Mouse (Mus musculus) CD4-positive helper T cell, adult 2 months (primary cell): ENCODE measurements around the gene Rif1.
A peak's percentile ranks its signal among the peaks of the same experiment; 100 is the strongest.

Experiments
- DNase-seq: peaks from one replicate; pipeline ENCODE4 v3.0.0-alpha.2; 2012; ENCODE audit warnings: low read depth, missing footprints, low spot score

The Rif1 gene

DNA sequence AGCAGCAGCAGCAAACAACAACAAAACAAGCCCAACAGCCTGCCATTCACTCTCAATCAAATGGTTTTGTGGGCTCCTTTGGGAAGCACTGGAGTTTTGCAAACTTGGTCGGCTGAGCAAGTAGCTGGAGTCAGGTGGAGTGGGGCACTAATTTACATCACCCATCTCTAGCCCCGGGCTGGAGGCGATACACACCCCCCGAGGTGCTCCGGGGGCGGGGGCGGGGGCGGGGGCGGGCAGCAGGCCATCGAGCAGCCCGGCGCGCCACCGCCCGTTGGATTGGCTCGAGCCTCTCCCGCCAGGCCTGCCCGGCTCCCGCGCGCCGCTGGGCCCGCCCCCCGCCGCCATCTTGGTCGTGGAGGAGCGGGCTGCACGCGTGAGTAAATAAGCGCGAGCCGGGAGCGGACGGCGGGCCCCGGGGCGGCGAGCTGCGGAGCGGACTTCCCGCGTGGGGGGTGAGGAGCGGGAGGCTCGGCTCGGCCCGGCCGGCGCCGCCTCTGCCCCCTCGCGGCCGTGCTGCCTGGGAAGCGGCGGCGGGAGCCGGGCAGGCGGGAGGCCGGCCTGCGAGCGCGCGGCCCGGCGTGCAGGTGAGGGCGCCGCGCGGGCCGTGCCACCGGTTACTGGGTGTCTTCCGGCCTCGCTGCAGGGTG lies at the start of gene Rif1:
TSS of gene Rif1 (plus strand) at position 342 of the 650 bp plus-strand sequence.
- DNase-seq = peak; percentile 83

DNA sequence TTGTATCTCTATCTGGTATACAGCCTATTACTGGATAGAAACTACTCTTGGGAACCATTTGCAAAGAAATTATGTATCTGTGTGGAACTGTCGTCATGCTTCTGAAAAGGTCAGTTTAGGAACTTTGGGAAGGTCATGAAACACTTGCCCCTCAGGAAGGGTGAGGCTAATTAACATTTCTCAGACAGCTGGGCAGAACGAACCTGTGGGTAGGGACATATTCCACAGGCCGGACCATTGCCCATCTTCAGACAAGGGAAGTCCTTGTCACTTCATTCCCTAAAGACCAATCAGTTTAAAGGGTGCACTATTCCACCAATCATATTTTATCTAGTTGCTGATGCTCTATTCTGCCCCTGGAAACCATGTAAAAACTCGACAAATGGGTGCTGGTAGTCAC lies 45.6 kb upstream of the Rif1 start:
- DNase-seq = no peak

DNA sequence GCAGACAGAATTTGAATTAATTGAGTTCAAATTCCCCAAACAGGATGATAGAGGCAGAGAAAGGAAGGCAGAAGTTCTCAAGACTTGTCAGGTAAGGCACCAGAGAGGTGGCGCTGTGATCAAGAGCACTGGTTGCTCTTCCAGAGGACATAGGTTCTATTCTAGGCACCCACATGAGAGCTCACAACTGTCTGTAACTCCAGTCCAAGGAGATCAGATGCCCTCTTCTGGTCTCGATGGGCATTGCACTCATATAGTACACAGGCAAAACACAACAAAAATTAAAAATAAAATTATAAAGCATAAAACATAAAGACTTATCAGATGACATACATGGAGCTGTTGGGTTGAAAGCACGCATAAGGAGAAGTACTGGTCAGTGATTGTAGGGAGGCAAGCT lies 43.2 kb upstream of the Rif1 start:
- no peak for DNase-seq

DNA sequence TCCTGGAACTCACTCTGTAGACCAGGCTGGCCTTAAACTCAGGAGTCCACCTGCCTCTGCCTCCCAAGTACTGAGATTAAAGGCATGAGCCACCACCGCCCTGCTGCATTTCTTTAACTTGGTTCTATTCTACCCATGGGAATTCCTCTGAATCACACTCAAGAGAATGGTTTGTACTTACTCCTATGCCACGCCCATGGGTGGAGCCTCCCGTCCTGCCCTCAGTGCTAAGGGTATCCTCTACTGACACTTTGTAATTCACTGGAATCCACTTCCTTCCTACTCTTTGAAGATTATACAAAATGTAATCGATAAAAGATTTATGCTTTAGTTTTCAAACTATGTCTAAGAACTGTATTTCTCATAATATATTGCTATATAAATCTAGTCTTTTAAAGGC lies 41.1 kb upstream of the Rif1 start:
- DNase-seq = no peak

DNA sequence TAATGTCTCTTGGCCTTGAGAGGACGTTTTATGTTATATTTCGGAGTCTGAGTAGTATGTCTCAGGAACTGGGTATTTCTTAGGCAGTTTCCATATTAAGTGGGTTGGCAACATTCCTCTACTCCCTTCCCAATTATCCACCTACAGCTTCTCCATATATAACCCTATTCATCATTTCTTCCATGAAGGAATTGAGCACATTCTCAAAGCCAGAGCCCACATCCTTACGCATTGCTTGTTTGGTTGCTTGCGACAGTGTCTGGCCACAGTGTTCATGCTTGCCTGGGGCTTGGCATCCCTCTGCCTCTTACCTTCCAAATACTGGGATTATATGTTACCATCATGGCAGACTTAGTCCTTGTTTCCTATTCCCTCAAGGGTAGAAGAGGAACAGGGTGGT lies 38.0 kb upstream of the Rif1 start:
- no peak for DNase-seq

DNA sequence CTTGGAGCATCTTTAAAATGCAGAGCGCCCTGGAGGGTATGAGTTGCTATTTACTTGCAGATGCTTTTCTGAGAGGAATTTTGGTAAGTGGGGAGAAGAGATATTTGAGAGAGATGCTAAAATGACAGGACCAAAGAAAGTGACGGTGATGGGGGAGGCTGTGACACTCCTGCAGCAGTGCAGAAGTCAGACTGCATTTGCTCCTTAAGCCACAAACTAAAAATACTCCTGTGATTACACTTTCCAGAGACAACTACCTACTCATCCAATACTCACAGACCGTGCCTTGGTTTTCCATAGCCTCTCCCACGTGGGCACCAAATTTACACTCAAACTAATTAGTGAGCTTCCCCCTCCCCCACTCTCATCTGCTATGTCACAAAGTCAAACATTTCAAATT lies 37.5 kb upstream of the Rif1 start:
- no peak for DNase-seq

DNA sequence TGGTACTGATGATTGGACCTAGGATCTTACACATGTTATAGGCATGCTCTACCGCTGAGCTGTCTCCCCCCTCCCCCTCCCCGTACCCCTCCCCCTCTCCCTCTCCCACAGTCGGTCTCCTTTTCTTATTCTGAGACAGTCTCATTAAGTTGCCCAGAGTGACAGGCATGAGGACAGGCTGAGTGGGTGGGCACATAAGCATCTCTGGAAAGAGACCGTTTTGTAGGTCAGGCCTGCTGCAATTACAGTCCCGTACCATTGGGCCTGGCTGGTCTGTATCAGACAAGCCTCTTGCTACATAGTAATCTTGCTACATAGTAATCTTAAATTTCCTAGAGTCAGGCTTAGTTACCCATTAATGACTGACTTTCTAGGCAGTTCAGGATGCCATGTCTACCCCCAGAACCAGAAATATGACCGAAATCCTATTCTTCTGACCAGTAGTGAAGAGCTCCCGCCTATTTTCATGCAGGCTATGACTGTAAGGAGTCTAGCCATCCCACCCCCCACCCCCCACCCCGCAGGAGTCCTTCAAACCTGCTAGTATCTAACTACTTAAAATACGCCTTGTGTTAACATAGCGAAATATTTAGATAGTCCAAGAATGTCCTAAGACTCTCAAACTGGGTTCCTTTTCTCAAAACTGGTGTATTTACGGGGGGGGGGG lies 35.6 kb upstream of the Rif1 start:
- no peak for DNase-seq

DNA sequence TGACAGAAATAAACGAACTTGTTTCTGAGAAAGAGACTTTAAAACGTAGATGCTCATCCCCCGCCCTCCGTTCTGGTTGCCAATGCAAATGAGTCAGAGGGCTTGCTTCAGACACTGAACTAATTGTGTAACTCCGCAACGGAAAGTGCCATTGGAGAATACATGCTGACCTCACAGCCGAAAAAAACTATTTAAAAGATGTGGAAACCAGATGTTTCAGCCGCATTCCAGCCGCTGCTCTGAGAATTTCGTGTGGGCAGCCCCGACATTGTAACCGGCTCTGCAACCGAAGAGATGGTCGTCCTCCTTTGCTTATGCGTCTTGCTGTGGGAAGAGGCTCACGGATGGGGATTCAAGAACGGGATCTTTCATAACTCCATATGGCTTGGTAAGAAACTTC lies 34.8 kb upstream of the Rif1 start, which contains the start of gene Tnfaip6:
TSS of gene Tnfaip6 (plus strand) at position 128 of the 400 bp plus-strand sequence.
- no peak for DNase-seq

DNA sequence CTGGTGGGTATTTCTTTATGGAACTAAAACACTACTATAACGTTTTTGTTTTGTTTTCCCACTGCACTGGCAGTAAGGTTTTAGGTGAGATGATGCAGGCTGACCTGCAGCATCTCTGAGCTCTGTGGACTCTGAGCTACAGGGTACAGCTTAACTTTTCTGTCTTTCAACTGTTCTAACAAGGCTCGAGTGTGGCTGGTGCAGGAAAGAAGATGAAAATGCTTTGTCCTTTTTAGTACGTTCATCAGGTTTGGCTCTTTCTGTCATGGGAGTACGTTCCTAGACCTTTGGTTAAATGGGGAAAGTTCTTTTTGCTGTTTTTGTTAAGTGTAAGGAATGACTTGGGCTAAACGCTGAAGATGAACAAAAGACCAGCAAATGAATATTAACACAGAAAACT lies 34.1 kb upstream of the Rif1 start:
- no peak for DNase-seq

DNA sequence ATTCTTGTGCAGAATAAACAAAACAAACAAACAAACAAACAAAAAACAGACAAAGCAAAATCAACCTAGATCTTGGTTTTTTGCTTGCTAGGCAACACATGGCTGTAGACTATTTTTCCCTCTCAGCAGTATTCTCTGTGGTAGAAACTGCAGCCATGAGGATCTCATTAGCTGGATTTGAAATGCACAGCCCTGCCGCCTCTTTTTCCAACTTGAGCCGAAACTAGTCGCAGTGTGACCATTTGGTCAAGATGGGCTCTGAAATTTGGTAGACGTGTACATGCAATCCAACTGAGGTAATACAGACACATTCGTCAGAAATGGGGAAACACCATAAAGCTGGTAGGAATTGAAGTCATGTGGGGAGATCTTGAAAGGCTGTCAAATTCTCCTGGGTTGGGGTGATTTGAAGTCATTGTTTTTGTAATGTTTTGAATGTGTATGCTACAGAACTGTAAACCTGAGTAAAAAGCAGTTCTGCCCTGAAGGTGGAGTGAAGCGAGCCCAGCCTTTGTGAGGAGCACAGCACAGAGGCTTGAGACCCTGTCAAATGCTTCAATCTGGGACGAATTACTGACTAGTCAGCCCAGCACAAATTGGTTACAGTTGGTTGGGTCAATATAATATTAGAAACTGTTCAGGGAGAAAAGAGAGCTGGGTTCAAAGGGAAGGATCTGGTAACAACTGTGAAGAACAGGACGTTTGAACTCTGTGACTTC lies 33.4 kb upstream of the Rif1 start:
- DNase-seq = no peak

DNA sequence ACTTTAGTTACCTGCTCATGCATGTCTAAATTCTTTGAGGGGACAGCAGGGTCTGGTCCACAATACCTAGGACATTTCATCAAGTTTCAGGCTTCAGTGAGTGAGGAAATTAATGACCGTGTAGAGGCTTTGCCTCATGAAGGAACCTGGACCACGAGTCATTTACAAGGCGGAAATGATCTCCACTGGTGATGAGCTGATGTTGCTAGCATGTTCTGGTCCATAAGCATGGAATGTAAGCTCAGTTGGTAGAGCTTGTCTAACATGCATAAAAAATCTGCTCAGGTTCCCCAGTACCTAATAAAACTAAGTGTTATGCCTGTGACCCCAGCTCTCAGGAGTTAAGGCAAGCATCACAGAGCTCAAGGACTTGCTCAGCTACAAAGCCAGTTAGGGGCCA lies 30.5 kb upstream of the Rif1 start:
- DNase-seq = no peak

DNA sequence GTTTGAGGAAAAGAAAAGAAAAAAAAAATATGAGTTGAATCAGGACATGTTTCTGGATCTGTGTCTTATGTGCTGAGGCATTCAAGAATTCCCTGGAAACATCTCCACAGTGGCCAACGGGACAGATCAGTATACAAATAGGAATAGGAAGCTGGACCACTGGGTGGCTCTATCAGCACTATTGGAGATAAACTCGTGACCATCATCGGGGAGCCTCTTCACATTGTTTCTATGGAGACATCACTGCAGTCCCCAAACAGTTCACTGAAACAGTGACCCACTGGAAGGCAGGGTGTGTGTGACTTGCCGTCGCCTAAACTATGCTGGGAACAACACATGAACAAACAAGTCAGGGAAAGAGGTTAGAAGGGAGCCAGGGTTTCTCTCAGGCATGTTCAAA lies 29.9 kb upstream of the Rif1 start:
- DNase-seq = no peak

DNA sequence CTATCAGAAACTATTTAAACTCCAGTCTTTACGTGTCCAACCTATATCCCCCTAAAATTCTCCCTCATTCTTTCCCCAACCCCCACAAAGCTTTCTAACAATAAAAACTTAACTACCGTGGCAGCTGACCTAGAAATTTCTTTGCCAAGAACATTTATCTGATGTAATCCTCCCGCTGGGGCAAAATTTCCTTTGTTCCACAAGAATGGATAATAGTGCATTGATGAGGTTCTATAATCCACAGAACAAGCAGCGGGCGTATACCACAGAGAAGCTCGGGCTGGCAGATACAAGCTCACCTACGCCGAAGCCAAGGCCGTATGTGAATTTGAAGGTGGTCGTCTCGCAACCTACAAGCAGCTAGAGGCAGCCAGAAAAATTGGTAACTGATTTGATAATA lies 29.1 kb upstream of the Rif1 start:
- no peak for DNase-seq

DNA sequence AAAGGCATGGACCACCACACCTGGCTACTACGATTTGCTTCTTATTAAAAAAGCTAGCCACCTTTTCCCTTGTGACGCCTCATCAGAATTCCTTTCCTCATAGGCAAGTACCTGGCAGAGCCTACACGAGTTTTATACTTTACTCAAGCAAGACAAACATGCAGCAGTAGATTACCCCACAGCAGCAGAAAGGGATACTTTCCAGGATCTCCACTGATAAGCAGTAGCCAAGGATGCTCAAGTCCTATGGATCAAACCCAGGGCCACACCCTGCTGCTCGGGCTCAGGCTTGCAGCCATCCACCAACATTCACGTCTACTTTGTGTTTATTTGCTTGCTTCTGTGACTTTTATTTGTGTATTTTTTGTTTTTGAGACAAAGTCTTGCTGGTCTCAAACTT lies 26.6 kb upstream of the Rif1 start:
- DNase-seq = no peak

DNA sequence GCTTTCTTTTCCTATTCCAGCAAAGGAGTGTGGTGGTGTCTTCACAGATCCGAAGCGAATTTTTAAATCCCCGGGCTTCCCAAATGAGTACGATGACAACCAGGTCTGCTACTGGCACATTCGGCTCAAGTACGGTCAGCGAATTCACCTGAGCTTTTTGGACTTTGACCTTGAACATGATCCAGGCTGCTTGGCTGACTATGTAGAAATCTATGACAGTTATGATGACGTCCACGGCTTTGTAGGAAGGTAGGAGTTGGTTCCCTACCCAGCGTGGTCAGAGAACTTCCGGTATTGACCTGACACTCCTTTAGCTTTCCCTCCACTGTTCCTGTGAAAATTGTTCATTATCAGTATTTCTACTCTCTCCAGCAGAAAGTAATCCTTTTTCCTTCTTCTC lies 21.8 kb upstream of the Rif1 start:
- DNase-seq = no peak

DNA sequence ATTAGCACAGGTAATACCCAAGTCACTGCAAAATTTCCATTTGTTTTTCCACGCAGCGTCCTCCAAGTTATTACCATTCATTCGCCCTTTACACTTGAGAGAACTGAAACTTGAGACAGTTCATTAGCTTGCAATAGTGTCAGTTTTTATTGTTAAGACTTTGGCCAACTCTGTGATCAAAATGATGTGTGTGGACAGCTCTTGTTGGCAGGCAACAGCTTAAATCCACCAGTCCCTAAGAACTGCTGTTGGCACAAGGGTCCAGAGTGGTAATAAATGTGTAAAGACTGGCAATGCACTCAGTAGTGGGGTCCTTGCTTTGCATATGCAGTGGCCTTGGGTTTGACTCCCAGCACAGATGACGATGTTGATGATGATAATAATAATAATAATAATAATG lies 20.3 kb upstream of the Rif1 start:
- DNase-seq = no peak

DNA sequence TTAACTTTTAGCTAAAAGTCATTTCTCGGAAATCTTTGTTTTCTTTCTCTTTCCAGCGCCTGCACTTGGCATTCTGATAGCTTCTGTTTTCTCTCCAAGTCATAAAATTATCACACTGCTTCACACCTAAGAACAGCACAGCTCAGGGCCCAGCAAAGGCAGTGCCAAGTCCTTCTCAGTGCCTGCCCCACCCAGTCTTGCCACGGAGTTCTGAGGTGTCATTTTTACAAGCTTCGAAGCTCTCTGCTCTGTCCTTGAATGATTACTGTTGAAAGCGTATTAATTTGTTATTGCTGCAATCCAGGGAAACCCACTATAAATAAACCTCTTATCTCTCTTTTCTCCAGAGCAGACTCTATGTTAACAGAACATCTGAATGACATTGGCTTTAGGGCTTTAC lies 19.1 kb upstream of the Rif1 start:
- DNase-seq = no peak

DNA sequence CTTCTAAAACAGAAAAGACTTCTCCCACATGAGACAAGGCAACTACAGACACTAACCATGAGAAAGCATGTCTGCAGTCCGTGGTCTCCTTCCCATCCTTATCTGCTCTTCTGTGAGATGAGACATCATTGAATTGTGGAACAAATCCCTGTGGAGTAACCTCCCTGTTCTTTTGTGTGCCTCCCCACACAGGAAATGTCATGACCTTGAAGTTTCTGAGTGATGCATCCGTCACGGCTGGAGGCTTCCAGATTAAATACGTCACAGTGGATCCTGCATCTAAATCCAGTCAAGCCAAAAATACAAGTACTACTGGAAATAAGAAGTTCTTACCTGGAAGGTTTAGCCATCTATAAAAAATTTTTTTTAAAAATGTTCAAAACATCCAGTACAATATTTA lies 17.0 kb upstream of the Rif1 start:
- DNase-seq = no peak

DNA sequence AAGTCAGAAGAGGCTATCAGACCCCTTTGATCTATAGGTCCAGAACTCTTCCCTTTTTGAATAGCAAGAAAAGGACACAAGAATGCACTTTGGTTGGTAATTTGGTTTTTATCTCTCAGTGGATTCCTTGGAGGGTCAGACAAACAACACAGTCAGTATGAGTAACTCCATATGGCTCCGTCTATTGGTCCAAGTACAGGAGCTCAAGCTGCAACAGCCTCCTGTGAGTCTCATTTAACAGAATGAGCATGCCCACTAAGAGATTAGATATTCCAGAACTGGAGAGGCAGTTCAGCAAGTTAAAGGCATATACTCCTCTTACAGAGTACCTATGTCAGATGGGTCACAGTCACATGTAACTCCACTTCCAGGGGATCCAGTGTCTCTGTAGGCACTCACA lies 15.5 kb upstream of the Rif1 start:
- no peak for DNase-seq

DNA sequence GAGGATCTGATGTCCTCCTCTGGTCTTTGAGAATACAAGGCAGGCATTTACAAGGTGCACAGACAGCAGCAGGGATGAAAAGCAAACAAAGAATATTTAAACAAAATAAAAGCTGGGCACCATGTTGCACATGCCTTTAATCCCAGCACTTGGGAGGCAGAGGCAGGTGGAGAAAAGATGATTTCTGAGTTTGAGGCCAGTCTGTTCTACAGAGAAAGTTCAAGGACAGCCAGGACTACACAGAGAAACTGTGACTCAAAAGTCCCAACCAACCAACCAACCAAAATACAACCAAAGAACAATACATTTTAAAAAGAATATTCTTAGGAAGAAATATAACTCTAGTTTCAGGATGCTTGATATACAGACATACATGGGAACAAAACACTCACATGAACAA lies 15.0 kb upstream of the Rif1 start:
- DNase-seq = no peak

DNA sequence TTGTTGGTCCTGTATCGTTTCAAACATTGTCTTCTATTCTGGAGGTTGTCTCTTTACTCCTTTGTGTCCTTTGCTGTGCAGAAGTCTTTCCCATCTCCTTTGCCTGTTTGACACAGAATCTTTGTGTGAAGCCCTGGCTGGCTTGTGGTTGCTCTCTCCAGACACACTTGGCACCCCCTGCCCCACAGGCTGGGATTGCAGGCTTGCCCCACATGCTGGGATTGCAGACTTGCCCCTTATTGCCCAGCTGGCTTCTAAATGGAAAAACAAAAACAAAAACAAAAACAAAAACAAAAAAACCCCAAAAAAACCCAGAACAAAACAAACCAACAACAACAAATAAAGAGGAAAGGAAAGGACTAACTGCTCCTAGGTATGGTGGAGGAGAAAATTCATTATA lies 4.0 kb upstream of the Rif1 start:
- no peak for DNase-seq

DNA sequence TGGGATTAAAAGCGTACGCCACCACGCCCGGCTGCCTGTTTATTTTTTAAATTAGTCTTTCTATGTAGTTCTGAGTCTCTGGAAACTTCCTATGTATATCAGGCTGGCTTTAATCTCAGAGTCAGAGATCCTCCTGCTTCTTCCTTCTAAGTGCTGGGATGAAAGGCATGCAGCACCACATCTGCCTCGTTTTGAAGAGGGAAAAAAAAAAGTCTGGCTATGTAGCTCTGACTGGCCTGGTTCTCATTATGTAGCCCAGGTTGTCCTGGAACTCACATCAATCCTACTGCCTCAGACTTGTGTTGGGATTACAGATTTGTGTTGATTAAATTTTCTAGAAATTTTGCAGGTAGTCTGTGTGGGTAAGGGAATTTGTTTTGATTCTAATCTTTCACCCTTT lies 1.8 kb upstream of the Rif1 start:
- no peak for DNase-seq
